Mouse (Mus musculus) activated CD4-positive, CD25-positive, alpha-beta regulatory T cell (primary cell): ENCODE results near the gene Tmem43. TPM values are rescaled to one million over a fixed set of nuclear protein-coding genes. Genes with fewer than 3 reads are reported as not detected.

Source experiments
- polyA plus RNA-seq, 2 experiments: library from polyadenylated mRNA; unstranded; fragments of 100-300 nt; shearing (Covaris generic); gene quantifications; one replicate each; pipeline ENCODE4 v1.2.1; 2017

The Tmem43 gene
- polyA plus RNA-seq = 10 to 100 TPM; 46.1 to 57.1 TPM

GRCm38 (mm10) chr6:91472868-91473804 is at the start of gene Tmem43, which contains the start of gene Chchd4:
Gene Tmem43 (plus strand): TSS chr6:91473703.
Gene Chchd4 (minus strand): TSS chr6:91473546.

DNA sequence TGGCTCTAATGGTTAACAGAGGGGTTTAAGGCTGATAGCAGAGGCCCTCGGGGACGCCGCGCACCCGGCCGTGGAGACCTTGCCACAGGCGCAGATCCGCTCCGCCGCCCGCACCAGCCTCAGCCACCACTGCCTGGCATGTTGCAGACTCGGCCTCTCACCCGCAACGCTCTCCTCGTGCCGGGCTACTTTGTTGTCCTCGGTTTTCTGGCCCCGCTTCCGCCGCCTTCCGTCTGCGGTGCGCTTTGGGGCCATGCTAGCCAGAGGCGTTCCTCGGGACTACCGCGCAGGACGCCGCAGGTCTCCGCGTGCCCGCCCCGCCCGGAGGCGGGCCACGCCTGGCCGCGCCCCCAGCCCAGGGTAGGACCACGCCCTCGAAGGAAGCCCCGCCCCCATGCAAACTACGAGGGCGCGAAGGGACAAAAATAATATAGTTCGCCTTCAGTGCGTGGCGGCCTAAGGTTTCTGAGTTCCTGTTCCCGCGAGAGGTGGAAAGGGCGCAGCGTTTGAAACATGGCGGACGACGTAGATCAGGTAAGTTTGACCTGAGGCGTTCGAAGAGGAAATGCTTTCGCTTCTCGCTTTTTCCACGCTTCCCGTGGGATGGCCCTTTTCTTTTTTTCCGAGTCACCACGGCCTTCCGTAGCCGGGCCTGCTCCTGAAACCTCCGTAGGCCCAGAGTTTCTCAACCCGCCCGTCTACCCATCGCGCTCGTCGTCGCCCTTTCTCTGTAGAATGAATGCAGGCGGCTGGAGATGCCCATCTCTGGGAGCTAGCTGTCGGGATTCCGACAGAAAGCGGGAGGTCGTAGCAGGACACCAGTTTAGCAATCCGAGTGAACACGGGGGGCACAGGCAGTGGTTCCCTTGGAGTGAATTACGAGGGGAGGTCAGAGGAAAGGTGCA is 42.3 kb downstream of the Tmem43 start, which contains the start of the genes Xpc and Lsm3:
Gene Xpc (minus strand): TSS at position 344 of the 905 bp plus-strand sequence.
Gene Lsm3 (plus strand): TSS at position 384 of the 905 bp plus-strand sequence.

Other genes starting within 250 kb of the Tmem43 start
- under 1 TPM in 1 of 2 experiments, not detected in 1; 0.57 TPM for gene Wnt7a, start 62.3 kb upstream of the Tmem43 start, polyA plus RNA-seq
- 10 to 100 TPM in 1 of 2 experiments, 1 to 10 TPM in 1; 8.9 to 18.6 TPM for gene Chchd4, start 157 bp upstream of the Tmem43 start, polyA plus RNA-seq
- 10 to 100 TPM; 25.2 to 26.3 TPM for gene Xpc, start 42.2 kb downstream of the Tmem43 start, polyA plus RNA-seq
- gene Lsm3, start 42.2 kb downstream of the Tmem43 start, polyA plus RNA-seq = 100 to 1,000 TPM; 110 to 139 TPM
- gene Slc6a6, start 210.3 kb downstream of the Tmem43 start, polyA plus RNA-seq = 10 to 100 TPM; 66.8 to 69.0 TPM